Mouse (Mus musculus) embryonic fibroblast, embryonic 13.5 days (primary cell): ENCODE measurements around the gene Tubg2.

ENCODE experiments used
- CTCF ChIP-seq: IDR thresholded peaks from 2 replicates; pipeline ENCODE4 v1.5.1; 2011; ENCODE audit warnings: mild to moderate bottlenecking, control low read depth, low read length, moderate library complexity, borderline replicate concordance; ENCODE audit not compliant: insufficient read depth
- POLR2A ChIP-seq: IDR thresholded peaks from 2 replicates; pipeline ENCODE4 v1.6.1; 2011; ENCODE audit warnings: low read depth, mild to moderate bottlenecking, control low read depth, low read length, moderate library complexity

DNA sequence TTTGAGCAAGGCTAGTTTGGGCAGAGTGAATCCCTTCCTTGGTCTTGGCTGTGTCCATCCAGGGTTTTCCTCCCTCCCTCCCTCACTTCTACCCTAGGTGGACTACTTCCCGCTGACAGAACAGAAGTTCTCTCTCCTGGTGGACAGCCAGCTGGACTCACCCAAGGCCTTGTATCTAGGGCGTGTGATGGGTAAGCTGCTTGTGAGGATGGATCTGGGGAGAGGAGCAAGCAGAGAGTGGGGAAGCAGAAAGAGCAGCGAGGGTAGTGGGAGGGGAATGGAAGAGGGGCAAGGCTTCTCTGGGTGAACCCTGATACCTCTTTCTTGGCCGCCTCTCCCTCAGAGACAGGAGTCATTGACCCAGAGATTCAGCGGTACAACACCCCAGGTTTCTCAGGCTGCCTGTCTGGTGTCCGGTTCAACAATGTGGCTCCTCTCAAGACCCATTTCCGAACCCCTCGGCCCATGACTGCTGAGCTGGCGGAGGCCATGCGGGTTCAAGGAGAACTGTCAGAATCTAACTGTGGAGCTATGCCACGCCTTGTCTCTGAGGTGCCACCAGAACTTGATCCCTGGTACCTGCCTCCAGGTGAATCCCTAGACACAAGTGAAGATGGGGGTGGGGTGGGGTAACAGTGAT, 32.6 kb downstream of the Tubg2 start:
- TF ChIP-seq CTCF (no peak), POLR2A (no peak)
